Mouse (Mus musculus) hindbrain, embryonic 11.5 days (tissue): Measurements from ENCODE around the gene Ahdc1. TPM values are rescaled to one million over a fixed set of nuclear protein-coding genes. Genes with fewer than 3 reads are reported as not detected.
A peak's percentile ranks its signal among the peaks of the same experiment; 100 is the strongest.

Experiments used
- ATAC-seq: fragments of 200-750 bp; cut with Nextera tagmentation; 2 replicates; pipeline ENCODE4 v1.8.0; 2017; ENCODE audit warnings: mild to moderate bottlenecking, moderate TSS enrichment, moderate library complexity; ENCODE audit not compliant: low FRiP score
- DNase-seq: peaks from one replicate; pipeline ENCODE4 v3.0.0-alpha.2; 2015; ENCODE audit warnings: low spot score
- H3K27ac ChIP-seq: fragments of 300-500 bp; sonication (generic); 2 replicates; pipeline ENCODE4 v1.5.1; 2014; ENCODE audit warnings: mild to moderate bottlenecking, low read depth, low read length
- H3K27me3 ChIP-seq: fragments of 300-500 bp; sonication (generic); 2 replicates; pipeline ENCODE4 v1.6.1; 2014; ENCODE audit warnings: mild to moderate bottlenecking, low read length, moderate library complexity, mixed read lengths; ENCODE audit not compliant: control insufficient read depth, insufficient read depth
- H3K36me3 ChIP-seq: fragments of 300-500 bp; sonication (generic); 2 replicates; pipeline ENCODE4 v1.6.1; 2014; ENCODE audit warnings: mild to moderate bottlenecking, low read length, moderate library complexity, mixed read lengths; ENCODE audit not compliant: control insufficient read depth, insufficient read depth
- H3K4me1 ChIP-seq: fragments of 300-500 bp; sonication (generic); replicated peaks from 2 replicates; pipeline ENCODE4 v1.6.1; 2014; ENCODE audit warnings: low read length, mixed read lengths; ENCODE audit not compliant: control insufficient read depth, insufficient read depth
- H3K4me2 ChIP-seq: fragments of 300-500 bp; sonication (generic); replicated peaks from 2 replicates; pipeline ENCODE4 v1.6.1; 2014; ENCODE audit warnings: mild to moderate bottlenecking, low read depth, low read length
- H3K4me3 ChIP-seq: fragments of 300-500 bp; sonication (generic); 2 replicates; pipeline ENCODE4 v1.5.1; 2014; ENCODE audit warnings: low read depth, low read length
- H3K9ac ChIP-seq: fragments of 300-500 bp; sonication (generic); 2 replicates; pipeline ENCODE4 v1.6.1; 2014; ENCODE audit warnings: low read depth, low read length
- H3K9me3 ChIP-seq: fragments of 300-500 bp; sonication (generic); 2 replicates; pipeline ENCODE4 v1.6.1; 2016; ENCODE audit warnings: low read length; ENCODE audit not compliant: control insufficient read depth
- WGBS: fragments of 180-500 bp; shearing (Covaris S2); extraction: QIAGEN DNeasy Blood & Tissue Kit; methylation state at CpG from one replicate; pipeline ENCODE4 v1.1.7; 2014; 5-methylcytosine and 5-hydroxymethylcytosine counted together
- polyA plus RNA-seq: library from polyadenylated mRNA; unstranded; fragments of >200 nt; fragmentation: Nextera tagmentation; extraction: Ambion mirVana; gene quantifications from 2 replicates; pipeline ENCODE4 v1.2.1, GENCODE M21; 2014

Gene Ahdc1
- polyA plus RNA-seq, 1 experiment from 2014 or later = 9.0 TPM

DNA sequence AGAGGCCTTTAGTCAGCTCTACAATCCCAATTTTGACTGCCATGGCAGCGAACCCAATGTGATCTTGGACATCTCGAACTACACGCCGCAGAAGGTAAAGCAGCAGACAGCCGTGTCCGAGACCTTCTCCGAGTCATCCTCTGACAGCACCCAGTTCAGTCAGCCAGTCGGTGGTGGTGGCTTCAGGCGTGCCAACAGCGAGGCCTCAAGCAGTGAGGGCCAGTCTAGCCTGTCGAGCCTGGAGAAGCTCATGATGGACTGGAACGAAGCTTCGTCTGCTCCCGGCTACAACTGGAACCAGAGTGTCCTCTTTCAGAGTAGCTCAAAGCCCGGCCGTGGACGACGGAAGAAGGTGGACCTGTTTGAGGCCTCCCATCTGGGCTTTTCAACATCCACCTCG is 53.7 kb downstream of the Ahdc1 start:
- ATAC-seq = no peak
- Histone ChIP-seq H3K4me3 (no peak overlapping the region), H3K4me1 (no peaks in the 10 kb centered on the region), H3K27me3 (no peaks in the 10 kb centered on the region), H3K4me2 (no peak overlapping the region), H3K9ac (no peak overlapping the region), H3K9me3 (no peaks in the 10 kb centered on the region), H3K27ac (no peak overlapping the region), H3K36me3 (peaks cover 26% of the 10 kb centered on the region)
- no peak for DNase-seq
- 96% methylated on average over 19 of the region's 19 CpGs for WGBS

DNA sequence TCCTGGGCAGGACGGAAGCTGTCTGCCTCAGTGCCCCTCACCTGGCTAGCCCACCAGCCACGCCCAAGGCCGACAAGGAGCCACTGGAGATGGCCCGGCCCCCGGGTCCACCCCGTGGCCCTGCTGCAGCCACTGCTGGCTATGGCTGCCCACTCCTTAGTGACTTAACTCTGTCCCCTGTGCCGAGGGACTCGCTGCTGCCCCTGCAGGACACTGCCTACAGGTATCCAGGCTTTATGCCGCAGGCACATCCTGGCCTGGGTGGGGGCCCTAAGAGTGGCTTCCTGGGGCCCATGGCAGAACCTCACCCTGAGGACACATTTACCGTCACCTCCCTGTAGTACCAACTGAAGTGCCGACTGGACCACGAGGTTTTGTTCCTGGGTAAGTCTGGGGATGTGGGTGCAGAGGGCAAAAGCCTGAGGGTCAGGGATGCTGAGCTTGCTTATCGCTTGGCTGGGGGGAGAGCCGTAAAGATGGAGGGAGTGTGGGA is 54.9 kb downstream of the Ahdc1 start:
- H3K27me3 ChIP-seq = no peaks in the 10 kb centered on the region
- H3K9me3 ChIP-seq = no peaks in the 10 kb centered on the region
- H3K27ac ChIP-seq = no peak overlapping the region
- no peak overlapping the region for H3K9ac ChIP-seq
- H3K4me3 ChIP-seq = no peak overlapping the region
- no peaks in the 10 kb centered on the region for H3K4me1 ChIP-seq
- peaks cover 21% of the 10 kb centered on the region for H3K36me3 ChIP-seq
- ATAC-seq (no peak), DNase-seq (no peak)
- 94% methylated on average over 14 of the region's 14 CpGs for WGBS
- no peak overlapping the region for H3K4me2 ChIP-seq

- Histone ChIP-seq H3K9ac (no peak overlapping the region), H3K27me3 (no peaks in the 10 kb centered on the region), H3K4me1 (peaks cover 1% of the 10 kb centered on the region; the same call in 1 of the 2 replicates), H3K36me3 (0 out of 2 replicates have a peak, but pooled peaks cover 6% of the 10 kb centered on the region), H3K9me3 (no peaks in the 10 kb centered on the region), H3K4me3 (no peak overlapping the region), H3K4me2 (no peak overlapping the region), H3K27ac (no peak overlapping the region)
- ATAC-seq = no peak
- WGBS = 90% methylated on average over 12 of the region's 12 CpGs
- DNase-seq = no peak
Observed at GRCm38 (mm10) chr4:133068400-133069138, 57.5 kb downstream of the Ahdc1 start.

- WGBS = 60% methylated on average over 3 of the region's 3 CpGs
- Histone ChIP-seq H3K4me2 (no peak overlapping the region), H3K9me3 (no peaks in the 10 kb centered on the region), H3K27me3 (no peaks in the 10 kb centered on the region), H3K36me3 (0 out of 2 replicates have a peak, but pooled peaks cover 2% of the 10 kb centered on the region), H3K4me1 (peaks cover 9% of the 10 kb centered on the region), H3K27ac (no peak overlapping the region), H3K9ac (no peak overlapping the region), H3K4me3 (no peak overlapping the region)
- ATAC-seq = no peak
- DNase-seq = no peak
Observed at GRCm38 (mm10) chr4:133070388-133070787, 59.3 kb downstream of the Ahdc1 start.

- H3K27ac ChIP-seq = no peak overlapping the region
- peaks cover 9% of the 10 kb centered on the region for H3K4me1 ChIP-seq
- DNase-seq (no peak), ATAC-seq (no peak)
- 0 out of 2 replicates have a peak, but pooled peaks cover 2% of the 10 kb centered on the region for H3K36me3 ChIP-seq
- H3K4me2 ChIP-seq = no peak overlapping the region
- no peak overlapping the region for H3K9ac ChIP-seq
- no peak overlapping the region for H3K4me3 ChIP-seq
- H3K27me3 ChIP-seq = no peaks in the 10 kb centered on the region
- 95% methylated on average over 5 of the region's 5 CpGs for WGBS
- H3K9me3 ChIP-seq = no peaks in the 10 kb centered on the region
Observed at GRCm38 (mm10) chr4:133070821-133071372, 59.8 kb downstream of the Ahdc1 start.

GRCm38 (mm10) chr4:133073192-133073591 is 62.1 kb downstream of the Ahdc1 start:
- WGBS = 53% methylated on average over 8 of the region's 8 CpGs
- H3K9ac ChIP-seq = no peak overlapping the region
- DNase-seq = no peak
- H3K4me1 ChIP-seq = peaks cover 9% of the 10 kb centered on the region
- no peaks in the 10 kb centered on the region for H3K9me3 ChIP-seq
- H3K27ac ChIP-seq = no peak overlapping the region
- no peaks in the 10 kb centered on the region for H3K27me3 ChIP-seq
- no peak for ATAC-seq
- no peak overlapping the region for H3K4me3 ChIP-seq
- H3K4me2 ChIP-seq = no peak overlapping the region
- no peaks in the 10 kb centered on the region for H3K36me3 ChIP-seq

DNA sequence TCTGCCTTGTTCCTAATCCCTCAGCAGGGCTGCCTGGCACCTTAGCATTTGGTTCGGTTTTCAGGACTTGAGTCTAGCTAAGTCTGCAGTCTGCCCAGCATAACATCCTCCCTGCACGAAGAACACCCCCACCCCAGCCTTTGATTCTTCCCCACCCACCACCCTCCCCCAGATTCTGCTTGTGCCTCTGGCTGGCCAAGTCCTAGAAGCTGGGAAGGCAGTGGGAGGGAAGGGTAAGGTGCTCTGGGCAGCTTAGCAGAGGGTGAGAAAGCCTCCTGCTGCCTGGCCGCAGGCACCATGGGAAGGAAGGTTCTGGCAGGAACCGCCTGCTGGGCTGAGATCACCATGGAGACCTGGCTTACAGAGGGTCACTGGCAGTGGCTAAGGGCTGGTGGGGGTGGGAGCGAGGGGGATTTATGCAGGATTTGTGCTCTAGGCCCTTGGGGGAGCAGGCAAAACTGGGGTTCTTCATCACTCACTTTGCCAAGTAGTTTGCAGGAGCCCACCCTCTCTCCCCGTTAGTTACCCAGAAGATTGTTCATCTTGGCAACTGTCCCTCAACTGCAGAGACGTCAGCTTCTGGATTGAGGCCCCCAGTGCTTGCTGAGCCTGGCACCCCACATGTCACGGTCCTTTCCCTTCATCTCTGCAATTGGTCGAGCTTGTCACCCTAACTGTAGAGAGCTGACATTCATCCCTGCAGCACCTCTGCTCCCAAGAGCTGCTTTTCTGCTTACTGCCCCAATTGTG is 63.2 kb downstream of the Ahdc1 start:
- WGBS = 25% methylated on average over 9 of the region's 9 CpGs
- Histone ChIP-seq H3K4me1 (peaks cover 9% of the 10 kb centered on the region), H3K9me3 (no peaks in the 10 kb centered on the region), H3K27ac (peak overlapping the region; percentile 24; the same call in 1 of the 2 replicates), H3K36me3 (no peaks in the 10 kb centered on the region), H3K4me2 (no peak overlapping the region), H3K27me3 (no peaks in the 10 kb centered on the region), H3K4me3 (no peak overlapping the region), H3K9ac (0 out of 2 replicates have a peak overlapping the region, but pooled peaks have one; percentile 34)
- DNase-seq = no peak
- no peak for ATAC-seq

- H3K4me1 ChIP-seq = peaks cover 9% of the 10 kb centered on the region
- H3K9ac ChIP-seq = no peak overlapping the region
- H3K9me3 ChIP-seq = no peaks in the 10 kb centered on the region
- H3K4me2 ChIP-seq = no peak overlapping the region
- DNase-seq (no peak), ATAC-seq (no peak)
- WGBS = 68% methylated on average over 8 of the region's 8 CpGs
- H3K27ac ChIP-seq = no peak overlapping the region
- H3K27me3 ChIP-seq = no peaks in the 10 kb centered on the region
- H3K4me3 ChIP-seq = no peak overlapping the region
- H3K36me3 ChIP-seq = no peaks in the 10 kb centered on the region
Observed at GRCm38 (mm10) chr4:133074894-133075572, 64.0 kb downstream of the Ahdc1 start.
